Mouse (Mus musculus) bone marrow macrophage, adult 2 months (primary cell): Measurements from ENCODE around the gene Hif3a.

Experiments used
- CTCF ChIP-seq: IDR thresholded peaks from 2 replicates; pipeline ENCODE4 v1.5.1; 2012; ENCODE audit warnings: low read depth, mild to moderate bottlenecking, low read length, moderate library complexity
- POLR2A ChIP-seq: IDR thresholded peaks from 2 replicates; pipeline ENCODE4 v1.6.1; 2012; ENCODE audit warnings: mild to moderate bottlenecking, low read depth, low read length, borderline replicate concordance

DNA sequence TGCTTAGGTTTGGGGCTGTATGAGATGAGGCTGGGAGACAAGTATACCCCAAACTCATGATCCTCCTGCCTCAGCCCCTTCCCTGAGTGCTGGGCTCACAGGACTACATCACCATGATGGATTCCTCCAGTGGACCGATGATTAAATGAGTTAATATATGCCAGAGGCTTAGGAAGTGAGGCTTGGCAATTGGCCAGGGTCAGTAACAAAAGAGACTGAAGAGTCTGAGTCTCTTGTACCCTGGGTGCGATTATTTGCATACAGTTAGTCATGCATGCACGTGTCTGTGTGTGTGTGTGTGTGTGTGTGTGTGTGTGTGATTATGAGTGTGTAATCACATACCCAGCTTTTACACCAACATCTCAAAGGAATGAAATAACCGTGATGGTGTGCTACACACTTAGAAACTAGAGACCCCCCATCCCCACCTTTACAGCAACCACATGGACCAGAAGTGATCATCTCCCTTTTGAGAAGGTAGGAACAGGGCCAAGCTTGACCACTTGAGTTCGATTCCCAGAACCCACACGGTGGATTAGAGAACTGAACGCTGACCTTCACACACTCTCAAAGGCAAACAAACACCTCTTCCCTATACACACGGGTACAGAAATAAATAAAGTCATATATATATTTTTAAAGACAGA is 3.3 kb downstream of the Hif3a start:
- TF ChIP-seq POLR2A (no peak), CTCF (no peak; the same call in 1 of the 2 replicates)
